Mouse (Mus musculus): ENCODE measurements around the gene Lonp2.

Lonp2 gene

DNA sequence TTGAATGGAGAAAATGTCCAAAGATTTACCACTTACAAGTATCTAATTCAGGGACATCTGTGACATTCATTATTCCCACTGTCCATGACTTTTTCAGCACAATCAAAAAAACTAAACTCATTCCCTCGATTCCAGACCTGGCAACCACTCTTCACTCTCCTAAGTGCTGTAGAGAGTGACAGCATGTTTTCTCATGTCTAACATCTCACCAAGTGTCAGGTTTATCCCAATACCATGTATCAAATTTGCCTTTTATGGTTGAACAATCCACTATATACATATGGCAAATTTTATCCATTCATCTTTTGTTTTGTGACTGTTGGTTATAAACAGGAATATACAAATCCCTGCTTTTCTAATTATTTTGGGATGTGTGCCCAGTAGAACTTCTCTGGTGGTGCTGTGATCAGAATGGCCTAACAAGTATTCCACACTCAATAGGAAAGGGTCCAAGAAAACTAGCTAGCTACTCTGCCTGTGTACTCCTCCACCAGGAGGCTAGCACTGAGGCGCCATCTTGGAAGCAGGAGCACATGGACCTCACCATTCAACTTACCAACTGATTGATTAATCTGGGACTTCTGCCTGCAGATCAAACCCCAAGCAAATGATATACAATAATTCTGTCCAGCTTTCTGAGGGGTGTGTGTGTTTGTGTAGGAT is 94.6 kb downstream of the Lonp2 start:
- DNase-seq = no peak

DNA sequence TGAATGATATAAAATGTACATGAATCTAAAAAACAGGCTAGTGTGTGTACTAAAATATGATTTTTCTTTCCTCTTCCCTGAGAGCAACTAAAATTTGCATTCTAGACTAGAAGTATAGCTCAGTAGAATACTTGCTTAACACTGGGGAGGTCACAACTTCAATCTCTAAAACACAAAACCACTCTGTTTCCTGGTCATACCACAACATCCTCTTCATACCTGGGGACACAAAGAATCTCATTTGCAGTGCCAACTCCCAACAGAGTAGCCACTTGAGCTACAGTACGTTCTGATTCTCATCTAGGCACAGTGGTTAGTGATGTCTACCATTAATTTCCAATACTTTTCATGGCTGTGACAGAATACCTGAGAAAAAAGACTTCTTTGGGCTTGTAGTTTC is 95.5 kb downstream of the Lonp2 start:
- DNase-seq = no peak

DNA sequence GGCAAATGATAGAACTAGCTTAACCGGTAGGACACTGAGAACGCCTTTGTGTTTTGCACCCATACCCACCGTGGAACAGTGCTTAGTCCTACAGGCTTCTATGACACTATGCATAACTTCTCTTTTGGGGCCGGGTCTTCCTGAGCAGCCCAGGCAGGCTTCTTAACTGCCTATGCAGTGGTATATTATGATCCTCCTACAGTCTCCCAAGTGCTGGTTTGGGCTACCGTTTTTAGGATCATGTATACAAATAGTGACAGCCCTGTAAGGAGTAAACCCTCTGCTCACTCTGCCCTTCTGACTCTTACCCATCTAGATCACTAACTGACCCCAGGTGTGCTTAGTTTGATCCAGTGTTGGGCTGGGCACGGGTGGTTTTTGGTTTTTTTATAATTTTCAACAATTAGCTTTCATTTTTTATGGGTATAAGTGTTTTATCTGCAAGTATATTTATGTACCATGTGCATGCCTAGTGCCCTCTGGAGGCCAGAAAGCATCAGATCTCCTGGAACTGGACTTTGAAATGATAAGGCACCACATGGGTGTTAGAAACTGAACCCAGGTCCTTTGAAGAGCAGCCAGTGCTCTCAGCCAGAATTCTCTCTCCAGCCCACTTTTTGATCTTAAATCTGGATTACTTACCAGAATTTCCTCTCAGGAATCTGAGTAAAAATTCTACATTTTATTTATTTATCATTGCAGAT is 97.1 kb downstream of the Lonp2 start:
- DNase-seq = no peak

DNA sequence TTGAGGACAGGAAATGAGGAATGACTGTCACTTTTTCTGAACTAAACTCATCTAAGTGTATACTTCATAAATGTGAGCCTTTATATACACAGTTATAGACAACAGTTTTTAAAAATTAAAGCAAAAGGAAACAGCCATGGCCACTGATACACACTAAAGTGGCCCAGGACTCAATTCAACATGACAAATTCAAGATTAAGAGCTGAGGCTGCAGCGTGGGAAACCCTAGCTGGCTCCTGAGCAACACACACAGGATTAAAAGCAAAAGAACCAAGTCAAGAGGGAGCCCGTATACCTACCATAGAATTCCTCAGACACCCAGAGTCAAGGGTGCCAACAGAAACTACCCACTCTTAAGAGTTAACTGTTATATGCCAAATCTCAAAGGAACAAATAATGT is 97.6 kb downstream of the Lonp2 start:
- no peak for DNase-seq

DNA sequence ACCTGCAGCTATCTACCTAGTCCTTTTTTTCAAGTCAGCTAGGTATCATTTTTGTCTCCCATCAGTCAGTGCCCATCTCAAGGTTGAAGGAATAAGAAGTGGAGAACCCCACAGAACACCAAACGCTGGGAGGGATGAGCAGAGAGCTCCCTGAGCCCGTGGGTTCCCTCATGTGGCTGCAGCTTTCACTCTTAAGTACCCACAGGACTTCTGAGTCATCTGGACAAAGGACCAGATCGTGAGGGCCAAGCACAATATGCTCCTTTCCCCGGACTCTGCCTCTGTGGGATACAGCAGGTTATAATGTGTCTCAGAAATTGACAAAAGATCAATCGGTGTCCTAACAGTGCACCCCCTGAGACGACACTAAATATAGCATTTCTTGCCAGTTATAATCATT is 103.1 kb downstream of the Lonp2 start:
- no peak for DNase-seq

DNA sequence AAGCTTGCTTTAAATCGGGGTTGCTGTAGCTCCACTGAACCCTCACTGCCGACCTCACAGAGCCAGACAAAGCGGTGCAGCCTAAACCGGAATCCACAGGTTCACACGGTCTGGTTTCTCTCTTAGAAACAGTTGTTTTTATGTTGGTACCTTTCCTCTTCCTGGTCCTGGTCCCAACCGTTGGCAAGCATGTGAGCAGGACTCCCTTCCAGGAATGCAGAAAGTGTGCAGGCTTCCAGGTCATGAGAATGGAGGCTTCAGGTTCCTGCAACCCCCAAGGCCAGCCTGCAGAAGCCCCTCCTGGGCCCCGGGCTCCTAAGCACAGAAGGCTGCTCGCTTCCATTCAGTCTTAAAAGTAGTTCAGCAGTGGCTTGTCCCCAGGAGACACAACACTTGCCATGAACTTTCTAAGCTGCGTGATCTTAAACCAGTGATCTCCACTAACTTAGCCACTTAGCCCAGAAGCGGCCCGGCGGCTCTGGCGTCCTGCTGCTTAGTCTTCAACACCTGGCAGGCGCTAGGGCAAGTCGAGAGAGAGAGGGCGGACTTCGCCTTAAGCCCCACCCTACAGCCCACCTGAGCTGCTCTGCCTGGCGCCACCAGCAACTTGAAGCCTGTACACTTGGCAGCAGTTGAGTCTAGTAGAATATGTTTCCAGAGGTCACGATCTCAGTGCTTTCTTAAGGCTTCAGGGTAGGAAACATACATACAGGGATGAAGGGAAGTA is 104.5 kb downstream of the Lonp2 start:
- peak; percentile 30 to 59 for DNase-seq

DNA sequence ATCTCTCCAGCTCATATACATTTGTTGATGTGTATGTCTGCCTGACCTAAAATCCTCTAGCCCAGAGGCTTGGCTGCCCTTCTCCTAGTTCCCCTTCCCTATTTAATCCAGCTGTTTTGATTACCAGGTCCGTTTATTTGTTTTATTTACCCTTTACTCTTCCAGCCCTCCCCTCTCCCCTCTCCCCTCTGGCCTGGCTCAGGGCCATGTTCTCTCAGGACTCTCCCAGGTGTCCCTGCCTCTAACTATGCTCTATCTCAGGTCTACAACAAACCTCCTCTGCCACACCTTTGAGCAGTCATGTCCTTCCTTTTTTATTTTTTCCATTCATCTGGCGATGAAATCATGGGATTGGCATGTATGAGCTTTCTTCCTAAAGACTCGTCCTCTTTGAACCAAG is 106.5 kb downstream of the Lonp2 start:
- DNase-seq = no peak

DNA sequence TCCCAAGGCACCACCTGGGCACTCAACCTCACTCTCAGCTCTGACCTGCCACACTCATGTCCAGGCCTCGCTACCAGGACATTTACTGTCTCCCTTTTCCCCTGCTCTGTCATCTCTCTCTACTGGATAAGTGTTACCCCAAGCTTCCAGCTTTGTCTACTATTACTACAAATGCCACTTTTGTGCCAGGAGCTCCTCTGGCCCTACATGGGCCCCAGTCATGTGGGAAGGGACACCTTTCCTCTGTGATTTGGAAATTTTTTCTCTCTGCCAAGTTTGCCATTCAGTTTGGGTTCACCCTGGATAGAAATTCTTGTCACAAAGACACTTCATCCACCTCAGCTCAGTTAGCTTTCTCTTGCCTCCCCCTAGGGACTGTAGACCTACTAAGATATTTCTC is 107.0 kb downstream of the Lonp2 start:
- DNase-seq = no peak

DNA sequence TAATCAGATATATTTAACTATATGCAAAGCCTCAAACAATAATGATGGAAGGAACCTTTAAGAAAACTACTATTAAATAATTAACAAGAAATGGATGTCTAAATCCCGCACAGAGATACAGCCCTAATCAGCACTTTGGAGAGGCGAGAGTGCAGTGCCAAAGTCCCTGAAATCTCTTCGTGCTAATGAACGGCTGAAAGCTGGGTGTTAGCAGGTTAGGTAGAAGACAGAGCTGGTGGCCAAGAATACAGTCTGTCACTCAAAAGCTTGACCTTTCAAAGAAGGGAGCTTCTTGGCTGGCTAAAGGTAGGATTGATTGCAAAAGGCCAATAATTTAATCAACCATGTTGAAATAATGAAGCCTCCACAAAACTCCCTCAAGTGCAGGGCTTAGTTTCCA is 110.3 kb downstream of the Lonp2 start:
- DNase-seq = no peak

DNA sequence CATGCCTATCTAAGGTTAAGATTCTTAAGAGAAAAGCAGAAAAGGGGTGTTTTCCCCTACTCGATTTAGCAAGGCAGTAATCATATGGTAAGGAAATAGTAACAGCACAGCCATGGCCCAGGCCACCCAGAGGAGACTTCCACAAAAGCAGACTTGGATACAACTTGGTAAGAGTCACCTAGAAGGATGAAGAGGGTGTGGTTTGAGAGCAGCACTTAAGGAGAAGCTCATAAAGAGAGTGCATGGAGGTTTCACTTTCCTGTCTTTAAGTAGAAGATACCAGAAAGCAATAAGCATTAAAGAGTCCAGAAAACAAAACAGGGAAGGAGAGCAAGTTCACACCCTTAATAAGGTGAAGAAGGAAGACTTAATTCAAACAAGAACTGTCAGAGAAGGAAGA is 111.1 kb downstream of the Lonp2 start:
- DNase-seq = no peak

DNA sequence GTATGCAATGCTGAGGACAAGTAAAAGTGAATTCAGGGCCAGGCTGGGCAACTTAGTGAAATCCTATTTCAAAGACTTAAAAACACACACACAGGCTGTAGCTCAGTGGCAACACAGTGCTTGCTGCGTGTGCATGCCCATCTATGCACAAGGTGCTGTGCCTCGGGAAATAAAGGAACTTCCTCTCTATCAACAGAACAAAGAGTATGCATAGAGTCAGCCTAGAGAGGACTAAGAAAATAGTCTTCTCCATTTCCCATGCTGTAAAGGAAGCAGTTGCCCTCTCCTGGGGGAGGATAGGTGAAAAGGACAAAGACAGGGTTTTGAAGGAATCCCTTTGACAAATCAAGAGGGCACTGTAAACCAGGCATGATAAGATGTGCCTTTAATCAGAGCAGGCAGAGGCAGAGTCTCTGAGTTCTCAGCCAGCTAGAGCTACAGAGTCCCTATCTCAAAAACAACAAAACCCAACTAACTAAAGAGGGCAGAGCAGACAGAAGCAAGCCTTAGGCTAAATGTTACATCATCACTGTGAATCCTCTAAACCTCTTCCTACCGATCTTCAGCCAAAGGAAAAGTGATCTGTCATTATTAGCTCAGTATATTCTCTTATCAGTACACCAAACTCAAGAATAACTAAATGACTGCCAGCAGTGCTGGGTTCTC is 111.7 kb downstream of the Lonp2 start:
- DNase-seq = no peak

DNA sequence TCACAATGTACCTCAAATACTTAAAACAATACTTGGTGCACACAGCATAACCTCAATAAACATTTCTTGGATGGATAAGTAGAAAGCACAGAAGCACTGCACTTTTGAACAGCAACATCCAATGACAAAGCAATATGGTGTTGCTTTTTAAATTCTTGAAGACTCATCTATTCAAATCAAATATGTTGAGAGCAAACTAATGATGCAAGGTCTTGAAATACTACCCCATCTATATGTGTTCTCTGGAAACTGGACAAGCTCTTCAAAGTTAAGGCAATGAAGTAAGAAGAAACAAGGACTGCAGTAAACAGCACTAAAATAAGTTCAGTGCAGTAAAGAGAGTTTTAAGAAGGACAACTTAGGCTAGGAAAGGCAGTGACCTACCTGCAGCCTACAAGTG is 117.1 kb downstream of the Lonp2 start:
- no peak for DNase-seq

DNA sequence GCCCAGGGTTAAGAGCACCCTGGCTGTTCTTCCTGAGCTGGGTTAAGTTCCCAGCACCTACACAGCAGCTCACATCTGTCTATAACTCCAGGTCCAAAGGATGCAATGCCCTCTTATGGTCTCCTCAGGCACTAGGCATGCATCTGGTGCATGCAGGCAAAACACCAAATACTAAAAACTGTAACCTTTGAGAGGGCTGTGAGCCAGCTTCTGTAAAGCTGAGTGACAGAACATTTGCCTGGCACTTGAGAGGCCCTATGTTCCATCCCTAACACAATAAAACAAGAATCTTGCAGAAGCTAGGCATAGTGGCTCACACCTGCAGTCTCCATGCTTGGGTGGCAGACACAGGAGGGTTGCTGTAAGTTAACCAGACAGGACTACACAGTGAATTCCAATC is 117.8 kb downstream of the Lonp2 start:
- no peak for DNase-seq

DNA sequence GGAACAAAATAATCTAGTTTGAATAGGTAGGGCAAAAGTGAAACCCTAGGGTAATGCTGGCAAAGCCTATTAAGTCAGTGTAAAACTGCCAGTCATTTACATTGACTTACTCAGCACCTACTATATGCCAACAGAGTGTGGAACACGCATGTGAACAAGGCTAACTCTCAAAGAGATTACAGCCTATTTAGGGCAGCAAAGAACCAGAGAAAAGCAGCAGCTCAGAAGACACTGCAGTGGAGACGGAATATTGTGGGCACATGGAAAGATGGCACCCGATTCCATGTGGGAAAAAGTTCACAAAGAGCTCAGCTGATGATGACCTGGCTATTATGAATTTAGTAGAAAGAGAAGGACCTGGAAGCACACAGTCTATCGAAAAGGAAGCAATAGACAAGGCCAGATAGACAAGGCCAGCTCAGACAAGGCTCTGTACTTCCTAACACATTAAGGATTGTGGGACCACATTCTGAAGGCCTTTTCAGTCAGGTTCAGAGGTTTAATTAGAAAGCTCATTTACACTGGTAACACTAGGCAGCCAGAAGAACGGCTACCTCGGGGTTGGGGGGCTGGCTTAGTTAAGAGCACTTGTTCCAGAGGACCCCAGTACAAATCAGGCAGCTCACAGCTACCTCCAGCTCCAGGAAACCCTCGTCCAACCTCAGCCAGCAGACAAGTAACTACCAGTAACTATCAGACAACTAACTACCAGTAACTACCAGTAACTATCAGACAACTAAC is 118.9 kb downstream of the Lonp2 start:
- DNase-seq = no peak

DNA sequence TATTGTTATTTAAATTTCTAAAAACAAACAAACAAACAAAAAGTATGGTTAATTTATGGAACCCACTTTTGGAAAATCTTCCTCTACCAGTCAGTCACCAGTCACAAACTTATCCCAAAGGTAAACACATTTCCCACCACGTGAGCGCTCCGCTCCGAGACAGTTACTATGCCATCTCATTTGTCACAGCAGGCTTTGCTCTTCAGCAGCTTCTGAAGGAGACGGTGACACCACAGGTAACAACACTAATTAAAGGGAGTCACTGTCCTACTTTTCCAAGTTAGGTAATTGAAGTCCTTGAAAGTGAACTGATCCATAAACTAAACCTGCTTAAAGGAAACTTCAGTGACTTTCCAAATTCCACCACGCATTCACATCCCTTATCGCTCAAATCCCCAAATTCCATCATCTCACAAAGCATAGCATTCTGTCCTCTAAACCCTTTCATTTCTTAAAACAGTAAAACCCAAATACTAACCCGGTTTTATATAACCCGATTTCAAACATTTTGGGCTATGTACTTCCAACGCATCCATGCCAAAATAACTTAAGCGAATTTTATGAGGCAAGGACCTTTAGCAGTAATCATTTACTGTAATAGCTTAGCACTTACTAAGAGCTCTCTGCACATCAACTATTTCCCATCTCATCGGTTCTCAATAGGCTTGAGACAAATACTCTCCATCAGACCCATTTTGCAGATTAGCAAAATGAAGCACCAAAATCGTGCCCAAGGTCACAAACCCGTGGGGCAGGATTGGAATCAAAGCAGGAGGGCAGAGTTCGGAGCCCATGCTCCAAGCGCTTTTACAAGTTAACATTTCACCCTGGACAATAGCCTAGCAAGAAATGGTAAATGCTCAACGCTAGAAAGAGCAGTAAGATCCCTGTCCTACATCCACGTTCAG is 120.7 kb downstream of the Lonp2 start:
- no peak for DNase-seq

DNA sequence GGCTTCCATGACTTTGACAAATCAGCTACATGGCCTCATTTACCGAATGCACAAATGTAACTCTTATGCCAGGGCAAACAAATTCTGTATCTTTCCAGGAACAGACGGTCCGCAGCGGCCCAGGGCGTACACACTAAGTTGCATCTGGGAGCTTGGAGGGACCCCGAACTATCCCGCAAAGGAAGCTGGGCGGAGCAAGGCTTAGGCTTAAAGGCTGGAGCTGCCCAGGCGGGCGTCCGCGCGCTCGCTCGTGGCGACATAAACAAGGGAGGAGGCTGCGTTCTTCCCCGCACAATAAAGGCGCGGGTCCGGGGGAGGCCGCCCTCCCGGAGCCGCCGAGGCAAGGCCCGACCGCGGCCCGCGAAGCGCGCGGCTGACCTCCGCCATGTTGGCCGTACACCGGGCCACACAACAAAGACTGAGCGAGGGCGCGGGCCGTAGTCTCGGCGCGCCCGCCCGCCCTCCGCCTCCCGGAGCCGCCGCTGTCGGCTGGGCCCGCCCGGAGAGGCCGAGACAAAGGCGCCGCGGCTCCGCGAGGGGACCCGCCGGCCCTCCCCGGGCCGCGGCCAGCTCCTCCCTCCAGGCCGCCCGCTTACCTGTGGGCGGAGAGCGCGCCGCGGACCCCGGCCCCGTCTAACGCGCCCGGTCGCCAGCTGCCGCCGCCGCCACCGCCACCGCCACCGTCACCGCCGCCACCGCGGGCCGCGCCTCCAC is 121.5 kb downstream of the Lonp2 start, which contains the start of the genes Gm10638 and Siah1a:
Gm10638 (plus strand) TSS at position 479 of the 714 bp plus-strand sequence.
Siah1a (minus strand) TSS at position 714 of the 714 bp plus-strand sequence.
- peak; percentile 71 to 72 for DNase-seq

DNA sequence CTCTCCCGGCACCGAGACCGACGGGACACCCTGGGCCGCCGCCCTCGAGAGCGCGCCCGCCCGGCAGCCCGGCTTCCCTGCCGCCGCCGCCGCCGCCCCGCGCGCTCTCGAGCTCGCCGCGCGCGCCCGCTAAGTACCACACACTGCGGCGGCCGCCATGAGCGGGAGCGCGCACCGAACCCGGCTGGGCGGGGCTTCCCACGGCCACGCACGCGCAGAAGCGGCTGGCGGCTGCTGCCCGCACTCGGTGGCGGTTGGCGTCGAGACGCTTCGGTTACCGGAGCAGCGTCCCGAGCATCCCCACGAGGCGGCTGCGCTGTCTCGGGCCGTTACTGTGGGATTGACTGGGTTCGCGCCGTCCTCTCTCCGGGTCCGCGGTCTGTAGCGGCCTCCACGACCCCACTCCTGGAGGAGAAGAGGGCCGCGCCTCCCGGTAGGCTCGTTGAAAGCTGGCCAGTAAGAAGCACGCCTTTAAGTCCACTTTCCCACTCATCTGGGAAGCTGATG is 122.1 kb downstream of the Lonp2 start:
- peak; percentile 92 to 93 for DNase-seq

DNA sequence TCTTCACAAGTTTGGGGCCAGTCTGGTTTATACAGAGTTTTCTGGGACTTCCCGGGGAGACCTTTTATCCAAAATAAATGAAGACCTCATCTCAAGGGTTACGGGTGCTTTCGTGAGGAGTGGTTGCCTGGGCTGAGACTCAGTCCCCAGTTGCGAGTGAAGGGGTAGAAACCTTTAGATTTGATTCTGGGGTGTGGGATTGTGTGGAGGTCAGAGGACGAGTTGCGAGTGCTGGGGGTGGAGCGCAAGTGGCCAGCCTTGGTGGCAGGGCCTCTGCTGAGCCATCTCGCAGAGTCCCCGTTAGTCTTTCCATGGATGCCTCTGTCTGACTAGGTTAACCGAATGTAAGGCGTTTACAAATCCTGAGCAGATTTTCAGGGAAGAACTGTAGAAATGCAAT is 122.7 kb downstream of the Lonp2 start:
- DNase-seq = peak in 1 of 2 experiments; percentile 16

DNA sequence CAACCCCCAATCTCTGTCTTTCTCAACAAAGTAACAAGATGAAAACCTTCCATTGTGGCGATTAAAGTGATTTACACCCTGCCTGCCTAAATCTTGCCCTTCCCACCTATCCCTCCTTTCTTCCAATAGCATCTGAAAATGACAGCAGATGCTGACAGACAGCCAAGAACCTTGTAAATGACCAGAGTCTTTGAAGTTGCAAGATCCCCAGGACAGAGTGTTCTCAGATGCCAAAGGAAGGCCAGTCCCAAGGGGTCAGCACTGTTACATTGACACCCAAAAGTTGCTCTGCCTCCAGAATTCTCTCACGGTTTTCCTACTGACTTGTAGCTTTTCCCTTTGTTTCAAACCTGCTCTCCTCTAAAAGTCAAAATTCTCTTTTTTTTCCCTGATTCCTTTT is 126.0 kb downstream of the Lonp2 start:
- DNase-seq = no peak

DNA sequence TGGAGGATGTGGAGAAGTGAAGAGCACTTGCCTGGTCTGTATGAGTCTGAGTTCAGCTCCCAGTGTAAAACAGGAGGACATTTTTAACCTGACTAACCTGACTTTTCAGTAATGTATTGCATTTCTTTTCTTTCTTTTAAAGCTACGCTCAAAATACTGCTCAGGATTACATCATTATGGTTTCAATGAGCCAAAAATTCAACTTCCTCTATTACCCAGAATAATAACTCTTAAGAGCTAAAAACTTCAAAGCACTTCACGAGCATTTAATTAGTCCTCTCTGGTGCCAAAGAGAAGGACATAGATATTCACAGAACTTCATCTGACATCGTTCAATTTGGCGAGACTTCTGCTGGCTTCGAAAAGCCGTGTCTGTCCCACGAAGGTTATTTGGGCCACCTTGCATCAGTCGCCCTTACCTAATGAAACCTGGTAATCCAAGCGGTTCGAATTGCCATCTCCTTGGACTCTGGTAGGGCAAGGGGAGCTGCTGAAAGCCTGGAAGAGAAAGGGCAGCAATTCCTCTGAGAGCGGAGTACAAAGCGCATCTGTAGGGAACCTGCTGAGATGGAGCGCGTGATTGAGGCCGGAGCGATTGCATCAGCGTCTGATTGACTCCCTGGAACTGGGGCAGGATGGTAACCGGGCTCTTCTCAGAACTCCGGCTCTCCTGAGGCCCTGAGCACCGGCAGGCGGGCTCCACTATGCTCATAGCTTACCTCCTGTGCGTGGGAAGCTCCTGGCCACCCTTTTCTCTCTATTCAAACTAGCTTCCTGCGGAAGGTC is 133.3 kb downstream of the Lonp2 start:
- DNase-seq = peak; percentile 64 to 68
